Mouse (Mus musculus): ENCODE results near the gene Filip1l. TPM values are rescaled to one million over a fixed set of nuclear protein-coding genes. Genes with fewer than 3 reads are reported as not detected.

Gene Filip1l
- polyA plus RNA-seq, 1 experiment from 2014 or later, result 1.8 TPM

- peak; percentile 99 for ATAC-seq (ENCODE audit: low read depth)
- WGBS, result 3% methylated on average over 48 of the region's 64 CpGs
Measured at GRCm38 (mm10) chr16:57549061-57550037, 196.5 kb downstream of the Filip1l start.

GRCm38 (mm10) chr16:57550088-57550487 is 197.2 kb downstream of the Filip1l start:
- no peak for ATAC-seq (ENCODE audit: low read depth)
- no peak overlapping the region for H3K4me2 ChIP-seq (ENCODE audit: low read depth, low read length)
- H3K27ac ChIP-seq (ENCODE audit: low read depth, low read length), result no peak overlapping the region
- no peaks in the 10 kb centered on the region for H3K27me3 ChIP-seq (ENCODE audit: control insufficient read depth, insufficient read depth, low read length)
- no peak overlapping the region for H3K4me3 ChIP-seq (ENCODE audit: low read depth, low read length)
- 32% methylated on average over 3 of the region's 3 CpGs for WGBS
- H3K9ac ChIP-seq (replicated peaks; ENCODE audit: low read depth, low read length), result no peak overlapping the region
- no peaks in the 10 kb centered on the region for H3K36me3 ChIP-seq (ENCODE audit: control insufficient read depth, insufficient read depth, low read length)
- no peaks in the 10 kb centered on the region for H3K4me1 ChIP-seq (ENCODE audit: control insufficient read depth, insufficient read depth, low read length)
- H3K9me3 ChIP-seq (ENCODE audit: control insufficient read depth, low read length), result no peaks in the 10 kb centered on the region

More at GRCm38 (mm10) chr16:57549061-57550037, 196.5 kb downstream of the Filip1l start:
- Histone ChIP-seq H3K27ac (ENCODE audit: low read depth, low read length) (no peak overlapping the region), H3K36me3 (ENCODE audit: control insufficient read depth, insufficient read depth, low read length) (no peaks in the 10 kb centered on the region), H3K9me3 (ENCODE audit: control insufficient read depth, low read length) (no peaks in the 10 kb centered on the region), H3K4me2 (ENCODE audit: low read depth, low read length) (peak overlapping the region; percentile 82), H3K27me3 (ENCODE audit: control insufficient read depth, insufficient read depth, low read length) (no peaks in the 10 kb centered on the region), H3K9ac (replicated peaks; ENCODE audit: low read depth, low read length) (peak overlapping the region; percentile 72), H3K4me3 (ENCODE audit: low read depth, low read length) (peak overlapping the region; percentile 66), H3K4me1 (ENCODE audit: control insufficient read depth, insufficient read depth, low read length) (no peaks in the 10 kb centered on the region)

GRCm38 (mm10) chr16:57550817-57551216 is 197.9 kb downstream of the Filip1l start:
- Histone ChIP-seq H3K4me2 (ENCODE audit: low read depth, low read length) (no peak overlapping the region), H3K27ac (ENCODE audit: low read depth, low read length) (no peak overlapping the region), H3K36me3 (ENCODE audit: control insufficient read depth, insufficient read depth, low read length) (no peaks in the 10 kb centered on the region), H3K4me1 (ENCODE audit: control insufficient read depth, insufficient read depth, low read length) (no peaks in the 10 kb centered on the region), H3K9ac (replicated peaks; ENCODE audit: low read depth, low read length) (no peak overlapping the region), H3K9me3 (ENCODE audit: control insufficient read depth, low read length) (no peaks in the 10 kb centered on the region), H3K4me3 (ENCODE audit: low read depth, low read length) (0 out of 2 replicates have a peak overlapping the region, but pooled peaks have one; percentile 13), H3K27me3 (ENCODE audit: control insufficient read depth, insufficient read depth, low read length) (no peaks in the 10 kb centered on the region)
- 13% methylated on average over 2 of the region's 2 CpGs for WGBS
- ATAC-seq (ENCODE audit: low read depth), result no peak

DNA sequence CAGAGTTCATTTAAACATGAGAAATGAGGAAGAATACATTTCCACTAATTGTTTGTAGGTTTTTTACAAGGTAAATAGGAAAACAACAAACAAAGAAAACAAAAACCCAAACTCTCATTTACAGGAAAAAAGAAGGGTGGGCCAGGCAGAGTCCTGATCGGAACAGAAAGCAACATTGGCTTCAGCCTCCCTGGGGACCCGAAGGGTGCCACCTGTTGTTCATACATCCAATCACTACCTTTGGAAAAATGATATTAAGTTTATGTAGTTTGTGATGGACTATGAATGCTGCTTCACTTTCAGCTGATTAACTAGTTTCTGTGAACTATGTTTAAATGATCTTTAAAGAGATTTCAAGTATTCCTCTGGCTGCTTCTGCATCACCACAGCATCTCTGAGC is 198.7 kb downstream of the Filip1l start:
- Histone ChIP-seq H3K4me2 (ENCODE audit: low read depth, low read length) (no peak overlapping the region), H3K36me3 (ENCODE audit: control insufficient read depth, insufficient read depth, low read length) (no peaks in the 10 kb centered on the region), H3K27ac (ENCODE audit: low read depth, low read length) (no peak overlapping the region), H3K9ac (replicated peaks; ENCODE audit: low read depth, low read length) (no peak overlapping the region), H3K27me3 (ENCODE audit: control insufficient read depth, insufficient read depth, low read length) (no peaks in the 10 kb centered on the region), H3K4me1 (ENCODE audit: control insufficient read depth, insufficient read depth, low read length) (no peaks in the 10 kb centered on the region), H3K9me3 (ENCODE audit: control insufficient read depth, low read length) (no peaks in the 10 kb centered on the region), H3K4me3 (ENCODE audit: low read depth, low read length) (no peak overlapping the region)
- ATAC-seq (ENCODE audit: low read depth), result no peak
- 68% methylated on average over 2 of the region's 2 CpGs for WGBS

- Histone ChIP-seq H3K4me3 (ENCODE audit: low read depth, low read length) (no peak overlapping the region), H3K36me3 (ENCODE audit: control insufficient read depth, insufficient read depth, low read length) (no peaks in the 10 kb centered on the region), H3K4me1 (ENCODE audit: control insufficient read depth, insufficient read depth, low read length) (no peaks in the 10 kb centered on the region), H3K27ac (ENCODE audit: low read depth, low read length) (no peak overlapping the region), H3K27me3 (ENCODE audit: control insufficient read depth, insufficient read depth, low read length) (no peaks in the 10 kb centered on the region), H3K4me2 (ENCODE audit: low read depth, low read length) (no peak overlapping the region), H3K9ac (replicated peaks; ENCODE audit: low read depth, low read length) (no peak overlapping the region), H3K9me3 (ENCODE audit: control insufficient read depth, low read length) (no peaks in the 10 kb centered on the region)
- WGBS, result 79% methylated on average over 5 of the region's 5 CpGs
- ATAC-seq (ENCODE audit: low read depth), result no peak
Measured at GRCm38 (mm10) chr16:57552709-57553108, 199.8 kb downstream of the Filip1l start.

- ATAC-seq (ENCODE audit: low read depth), result no peak
- H3K36me3 ChIP-seq (ENCODE audit: control insufficient read depth, insufficient read depth, low read length), result no peaks in the 10 kb centered on the region
- no peaks in the 10 kb centered on the region for H3K27me3 ChIP-seq (ENCODE audit: control insufficient read depth, insufficient read depth, low read length)
- no peak overlapping the region for H3K9ac ChIP-seq (replicated peaks; ENCODE audit: low read depth, low read length)
- H3K9me3 ChIP-seq (ENCODE audit: control insufficient read depth, low read length), result no peaks in the 10 kb centered on the region
- H3K4me1 ChIP-seq (ENCODE audit: control insufficient read depth, insufficient read depth, low read length), result no peaks in the 10 kb centered on the region
- H3K4me3 ChIP-seq (ENCODE audit: low read depth, low read length), result no peak overlapping the region
- H3K4me2 ChIP-seq (ENCODE audit: low read depth, low read length), result no peak overlapping the region
- H3K27ac ChIP-seq (ENCODE audit: low read depth, low read length), result no peak overlapping the region
Measured at GRCm38 (mm10) chr16:57553235-57553634, 200.3 kb downstream of the Filip1l start.

GRCm38 (mm10) chr16:57554886-57555400 is 202.1 kb downstream of the Filip1l start:
- 67% methylated on average over 6 of the region's 6 CpGs for WGBS
- no peak overlapping the region for H3K4me2 ChIP-seq (ENCODE audit: low read depth, low read length)
- no peaks in the 10 kb centered on the region for H3K27me3 ChIP-seq (ENCODE audit: control insufficient read depth, insufficient read depth, low read length)

DNA sequence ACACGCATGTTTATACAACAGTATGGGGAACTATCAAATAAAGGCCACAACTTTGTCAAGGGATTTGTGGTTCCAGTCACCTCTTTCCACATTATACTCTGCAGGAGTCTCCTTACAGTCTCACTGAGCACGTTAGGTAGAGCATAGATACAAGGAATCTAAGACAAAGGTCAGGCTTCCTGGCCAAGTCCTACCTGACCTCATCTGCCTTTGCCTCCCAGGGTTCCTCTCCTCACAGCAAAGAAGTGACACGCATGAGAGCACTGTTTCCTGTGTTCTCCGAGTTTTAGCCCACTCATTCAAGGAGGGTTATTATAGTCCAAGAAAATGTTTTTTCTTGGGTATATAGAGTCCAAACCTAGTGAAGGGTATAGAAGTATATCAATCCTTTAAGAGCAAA is 202.8 kb downstream of the Filip1l start:
- no peak for ATAC-seq (ENCODE audit: low read depth)
- 78% methylated on average over 4 of the region's 4 CpGs for WGBS
- Histone ChIP-seq H3K9me3 (ENCODE audit: control insufficient read depth, low read length) (no peaks in the 10 kb centered on the region), H3K4me3 (ENCODE audit: low read depth, low read length) (no peak overlapping the region), H3K27ac (ENCODE audit: low read depth, low read length) (no peak overlapping the region), H3K4me1 (ENCODE audit: control insufficient read depth, insufficient read depth, low read length) (no peaks in the 10 kb centered on the region), H3K4me2 (ENCODE audit: low read depth, low read length) (no peak overlapping the region), H3K9ac (replicated peaks; ENCODE audit: low read depth, low read length) (no peak overlapping the region), H3K36me3 (ENCODE audit: control insufficient read depth, insufficient read depth, low read length) (no peaks in the 10 kb centered on the region), H3K27me3 (ENCODE audit: control insufficient read depth, insufficient read depth, low read length) (no peaks in the 10 kb centered on the region)

More at GRCm38 (mm10) chr16:57554886-57555400, 202.1 kb downstream of the Filip1l start:
- Histone ChIP-seq H3K36me3 (ENCODE audit: control insufficient read depth, insufficient read depth, low read length) (no peaks in the 10 kb centered on the region), H3K9me3 (ENCODE audit: control insufficient read depth, low read length) (no peaks in the 10 kb centered on the region), H3K4me3 (ENCODE audit: low read depth, low read length) (no peak overlapping the region), H3K4me1 (ENCODE audit: control insufficient read depth, insufficient read depth, low read length) (no peaks in the 10 kb centered on the region), H3K27ac (ENCODE audit: low read depth, low read length) (no peak overlapping the region), H3K9ac (replicated peaks; ENCODE audit: low read depth, low read length) (no peak overlapping the region)
- ATAC-seq (ENCODE audit: low read depth), result no peak

GRCm38 (mm10) chr16:57556244-57556643 is 203.4 kb downstream of the Filip1l start:
- Histone ChIP-seq H3K4me2 (ENCODE audit: low read depth, low read length) (no peak overlapping the region), H3K36me3 (ENCODE audit: control insufficient read depth, insufficient read depth, low read length) (no peaks in the 10 kb centered on the region), H3K9me3 (ENCODE audit: control insufficient read depth, low read length) (no peaks in the 10 kb centered on the region), H3K4me1 (ENCODE audit: control insufficient read depth, insufficient read depth, low read length) (no peaks in the 10 kb centered on the region), H3K27ac (ENCODE audit: low read depth, low read length) (no peak overlapping the region), H3K27me3 (ENCODE audit: control insufficient read depth, insufficient read depth, low read length) (no peaks in the 10 kb centered on the region), H3K9ac (replicated peaks; ENCODE audit: low read depth, low read length) (no peak overlapping the region), H3K4me3 (ENCODE audit: low read depth, low read length) (no peak overlapping the region)
- no peak for ATAC-seq (ENCODE audit: low read depth)
- WGBS, result 87% methylated on average over 2 of the region's 2 CpGs
